Mouse (Mus musculus): ENCODE measurements around the gene Wnt5b. TPM values are rescaled to one million over a fixed set of nuclear protein-coding genes. Genes with fewer than 3 reads are reported as not detected.

The Wnt5b gene
- polyA plus RNA-seq, 1 experiment from 2014 or later, result 7.4 TPM

DNA sequence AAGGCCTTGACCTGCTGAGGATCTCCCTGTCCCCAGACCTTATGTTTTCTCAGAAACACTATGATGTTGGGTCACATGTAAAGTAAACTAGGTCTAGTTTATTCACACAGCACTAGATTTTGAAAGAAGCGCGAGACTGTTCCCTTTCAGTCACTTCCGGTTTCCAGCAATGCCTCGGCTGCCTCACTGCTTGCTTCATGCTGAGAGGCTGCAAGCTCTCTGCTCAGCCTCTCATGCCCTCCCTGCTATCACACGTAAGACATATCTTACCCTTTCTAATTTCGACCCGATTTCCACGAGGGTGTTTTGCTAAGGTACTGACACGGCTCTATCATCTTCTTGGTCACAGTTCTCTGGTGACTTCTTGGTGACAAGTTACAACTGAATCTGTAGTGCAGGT is 42.1 kb downstream of the Wnt5b start:
- Histone ChIP-seq H3K4me2 (ENCODE audit: low read length) (no peak overlapping the region), H3K9me3 (ENCODE audit: control insufficient read depth, low read length) (no peaks in the 10 kb centered on the region), H3K27ac (ENCODE audit: low read depth) (no peak overlapping the region), H3K4me3 (ENCODE audit: low read depth, low read length) (no peak overlapping the region), H3K4me1 (replicated peaks; ENCODE audit: control insufficient read depth, insufficient read depth, low read length) (no peaks in the 10 kb centered on the region), H3K27me3 (replicated peaks; ENCODE audit: control insufficient read depth, insufficient read depth, low read length) (no peaks in the 10 kb centered on the region), H3K36me3 (ENCODE audit: control insufficient read depth, insufficient read depth, low read length) (no peaks in the 10 kb centered on the region), H3K9ac (ENCODE audit: low read length) (no peak overlapping the region)
- no peak for DNase-seq (ENCODE audit: low spot score)
- ATAC-seq (replicated peaks; ENCODE audit: low FRiP score, low TSS enrichment, low read depth), result no peak
- 63% methylated on average over 9 of the region's 9 CpGs for WGBS

DNA sequence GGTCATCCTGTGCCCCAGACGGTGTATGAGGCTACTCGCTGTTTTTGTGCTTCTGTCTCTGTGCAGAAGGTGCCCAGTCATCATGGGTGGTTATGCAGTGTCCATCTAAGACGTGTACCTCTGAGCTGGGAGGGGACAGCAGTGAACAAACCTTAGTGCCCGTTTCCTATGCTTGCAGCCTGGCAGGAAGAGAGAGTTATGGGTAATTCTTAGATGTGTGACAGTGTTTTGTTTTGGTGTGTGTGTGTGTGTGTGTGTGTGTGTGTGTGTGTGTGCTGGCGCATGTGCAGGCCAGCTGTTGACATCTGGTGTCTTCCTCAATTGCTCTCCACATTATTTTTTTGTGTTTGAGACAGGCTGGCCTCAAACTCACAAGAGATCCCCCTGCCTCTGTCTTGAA is 44.1 kb downstream of the Wnt5b start:
- no peak for ATAC-seq (replicated peaks; ENCODE audit: low FRiP score, low TSS enrichment, low read depth)

DNA sequence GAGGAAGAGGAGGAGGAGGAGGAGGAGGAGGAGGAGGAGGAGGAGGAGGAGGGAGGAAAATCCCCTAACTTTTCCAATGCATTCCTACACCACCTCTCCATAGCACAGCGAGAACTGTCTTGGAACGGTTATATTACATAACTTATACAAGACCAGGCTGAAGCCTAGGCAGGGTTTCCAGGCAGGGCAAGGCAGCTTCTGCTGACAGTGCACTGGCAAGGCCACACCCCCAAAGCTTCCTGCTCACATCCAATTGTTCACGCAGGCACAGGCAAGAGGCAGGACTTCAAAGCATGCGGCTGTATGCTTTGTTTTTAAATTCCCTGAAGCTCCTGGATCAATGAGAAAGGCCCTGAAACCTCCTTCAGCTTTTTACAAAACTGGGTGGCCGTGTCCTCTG is 44.9 kb downstream of the Wnt5b start:
- Histone ChIP-seq H3K36me3 (ENCODE audit: control insufficient read depth, insufficient read depth, low read length) (no peaks in the 10 kb centered on the region), H3K27ac (ENCODE audit: low read depth) (no peak overlapping the region), H3K4me3 (ENCODE audit: low read depth, low read length) (no peak overlapping the region), H3K9me3 (ENCODE audit: control insufficient read depth, low read length) (no peaks in the 10 kb centered on the region), H3K4me1 (replicated peaks; ENCODE audit: control insufficient read depth, insufficient read depth, low read length) (no peaks in the 10 kb centered on the region), H3K4me2 (ENCODE audit: low read length) (no peak overlapping the region), H3K9ac (ENCODE audit: low read length) (no peak overlapping the region), H3K27me3 (replicated peaks; ENCODE audit: control insufficient read depth, insufficient read depth, low read length) (no peaks in the 10 kb centered on the region)
- DNase-seq (ENCODE audit: low spot score) (no peak), ATAC-seq (replicated peaks; ENCODE audit: low FRiP score, low TSS enrichment, low read depth) (peak; percentile 40; the same call in 1 of the 2 replicates)
- WGBS, result 9% methylated on average over 5 of the region's 5 CpGs

More for the DNA sequence above, 44.1 kb downstream of the Wnt5b start:
- no peak for DNase-seq (ENCODE audit: low spot score)
- Histone ChIP-seq H3K27ac (ENCODE audit: low read depth) (no peak overlapping the region), H3K27me3 (replicated peaks; ENCODE audit: control insufficient read depth, insufficient read depth, low read length) (no peaks in the 10 kb centered on the region), H3K4me2 (ENCODE audit: low read length) (no peak overlapping the region), H3K36me3 (ENCODE audit: control insufficient read depth, insufficient read depth, low read length) (no peaks in the 10 kb centered on the region), H3K9ac (ENCODE audit: low read length) (no peak overlapping the region), H3K4me1 (replicated peaks; ENCODE audit: control insufficient read depth, insufficient read depth, low read length) (no peaks in the 10 kb centered on the region), H3K9me3 (ENCODE audit: control insufficient read depth, low read length) (no peaks in the 10 kb centered on the region), H3K4me3 (ENCODE audit: low read depth, low read length) (no peak overlapping the region)
- WGBS, result 54% methylated on average over 5 of the region's 5 CpGs

DNA sequence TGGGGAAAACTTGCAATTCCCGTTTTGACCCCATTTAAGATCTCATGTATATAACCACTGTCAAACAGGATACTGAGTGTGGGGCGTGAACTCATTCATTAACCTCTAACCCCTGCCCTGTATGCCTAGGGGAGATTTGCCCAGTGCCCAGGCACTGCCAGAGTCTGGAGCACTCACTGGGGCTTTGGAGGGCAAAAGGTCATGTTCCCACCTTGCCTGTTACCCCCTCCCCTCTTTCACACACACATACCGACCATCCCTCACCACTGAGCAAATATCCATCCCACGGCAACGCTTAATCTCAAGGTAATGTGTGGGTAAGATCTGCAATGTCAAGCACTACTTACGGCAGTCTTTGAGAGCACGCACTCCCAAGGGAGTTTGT is 51.5 kb downstream of the Wnt5b start:
- Histone ChIP-seq H3K9me3 (ENCODE audit: control insufficient read depth, low read length) (no peaks in the 10 kb centered on the region), H3K27ac (ENCODE audit: low read depth) (no peak overlapping the region), H3K27me3 (replicated peaks; ENCODE audit: control insufficient read depth, insufficient read depth, low read length) (no peaks in the 10 kb centered on the region), H3K4me1 (replicated peaks; ENCODE audit: control insufficient read depth, insufficient read depth, low read length) (0 out of 2 replicates have a peak, but pooled peaks cover 4% of the 10 kb centered on the region), H3K36me3 (ENCODE audit: control insufficient read depth, insufficient read depth, low read length) (no peaks in the 10 kb centered on the region), H3K4me2 (ENCODE audit: low read length) (no peak overlapping the region), H3K9ac (ENCODE audit: low read length) (no peak overlapping the region), H3K4me3 (ENCODE audit: low read depth, low read length) (no peak overlapping the region)
- no peak for DNase-seq (ENCODE audit: low spot score)
- 42% methylated on average over 7 of the region's 7 CpGs for WGBS
- no peak for ATAC-seq (replicated peaks; ENCODE audit: low FRiP score, low TSS enrichment, low read depth)

DNA sequence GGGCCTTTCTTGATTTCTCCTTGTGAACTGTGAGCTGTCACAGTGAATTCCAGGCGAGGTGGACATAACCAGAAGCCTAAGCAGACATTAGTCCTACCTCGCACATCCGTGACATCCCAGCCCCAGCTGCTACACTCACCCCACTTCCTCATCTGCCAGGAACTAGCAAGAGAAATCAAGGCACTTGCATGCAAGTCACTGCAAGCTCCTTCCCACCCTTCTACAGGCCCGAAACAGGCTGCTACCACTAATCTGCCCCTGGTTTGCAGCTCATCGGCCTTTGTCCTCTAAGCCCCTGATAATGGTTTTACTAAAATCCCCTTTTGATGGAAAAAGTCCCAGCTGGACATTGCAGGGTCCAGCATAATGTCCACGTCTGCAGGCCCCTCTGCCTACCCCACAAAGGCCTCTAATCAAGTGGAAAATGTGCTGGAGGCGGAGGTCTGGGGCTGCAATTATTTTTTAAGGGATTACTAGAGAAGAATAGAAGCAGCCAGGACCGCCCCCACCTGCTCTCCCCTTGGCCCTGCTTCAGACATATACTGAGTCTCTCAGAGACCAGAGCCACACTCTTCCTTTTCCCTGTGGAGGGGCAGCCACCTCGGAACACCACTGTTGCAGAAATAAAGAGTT is 52.0 kb downstream of the Wnt5b start:
- 72% methylated on average over 9 of the region's 9 CpGs for WGBS
- no peak overlapping the region for H3K4me2 ChIP-seq (ENCODE audit: low read length)
- H3K27ac ChIP-seq (ENCODE audit: low read depth), result no peak overlapping the region
- DNase-seq (ENCODE audit: low spot score) (no peak), ATAC-seq (replicated peaks; ENCODE audit: low FRiP score, low TSS enrichment, low read depth) (no peak)
- no peaks in the 10 kb centered on the region for H3K27me3 ChIP-seq (replicated peaks; ENCODE audit: control insufficient read depth, insufficient read depth, low read length)
- H3K9ac ChIP-seq (ENCODE audit: low read length), result no peak overlapping the region
- H3K9me3 ChIP-seq (ENCODE audit: control insufficient read depth, low read length), result no peaks in the 10 kb centered on the region
- H3K4me1 ChIP-seq (replicated peaks; ENCODE audit: control insufficient read depth, insufficient read depth, low read length), result 0 out of 2 replicates have a peak, but pooled peaks cover 4% of the 10 kb centered on the region
- H3K4me3 ChIP-seq (ENCODE audit: low read depth, low read length), result no peak overlapping the region
- no peaks in the 10 kb centered on the region for H3K36me3 ChIP-seq (ENCODE audit: control insufficient read depth, insufficient read depth, low read length)

GRCm38 (mm10) chr6:119491006-119491405 is 53.1 kb downstream of the Wnt5b start:
- Histone ChIP-seq H3K4me2 (ENCODE audit: low read length) (peak overlapping the region; percentile 14; the same call in 1 of the 2 replicates), H3K27ac (ENCODE audit: low read depth) (no peak overlapping the region), H3K36me3 (ENCODE audit: control insufficient read depth, insufficient read depth, low read length) (no peaks in the 10 kb centered on the region), H3K9ac (ENCODE audit: low read length) (no peak overlapping the region), H3K4me1 (replicated peaks; ENCODE audit: control insufficient read depth, insufficient read depth, low read length) (0 out of 2 replicates have a peak, but pooled peaks cover 4% of the 10 kb centered on the region), H3K27me3 (replicated peaks; ENCODE audit: control insufficient read depth, insufficient read depth, low read length) (no peaks in the 10 kb centered on the region), H3K9me3 (ENCODE audit: control insufficient read depth, low read length) (no peaks in the 10 kb centered on the region), H3K4me3 (ENCODE audit: low read depth, low read length) (no peak overlapping the region)
- DNase-seq (ENCODE audit: low spot score) (no peak), ATAC-seq (replicated peaks; ENCODE audit: low FRiP score, low TSS enrichment, low read depth) (no peak)
- WGBS, result 64% methylated on average over 11 of the region's 11 CpGs

DNA sequence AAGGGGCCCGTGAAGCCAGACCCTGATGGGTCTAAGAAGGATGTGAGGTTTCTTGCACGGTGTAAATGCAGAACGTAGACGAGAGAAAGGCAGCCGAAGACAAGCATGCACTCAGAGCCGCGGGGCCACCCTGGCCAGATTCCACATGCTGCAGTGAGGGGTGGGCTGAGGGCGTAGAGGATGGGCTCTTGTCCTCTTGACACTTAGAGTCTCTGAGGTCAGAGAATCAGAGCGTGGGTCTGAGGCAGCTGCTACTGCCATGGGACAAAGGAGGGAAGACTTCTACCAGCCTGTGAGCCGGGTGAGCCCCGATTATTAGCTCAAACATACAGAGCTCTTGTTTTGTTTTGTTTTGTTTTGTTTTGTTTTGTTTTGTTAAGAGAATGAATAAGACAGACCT is 53.6 kb downstream of the Wnt5b start:
- H3K4me3 ChIP-seq (ENCODE audit: low read depth, low read length), result no peak overlapping the region
- H3K36me3 ChIP-seq (ENCODE audit: control insufficient read depth, insufficient read depth, low read length), result no peaks in the 10 kb centered on the region
- no peak overlapping the region for H3K27ac ChIP-seq (ENCODE audit: low read depth)
- peak overlapping the region; percentile 14; the same call in 1 of the 2 replicates for H3K4me2 ChIP-seq (ENCODE audit: low read length)
- H3K4me1 ChIP-seq (replicated peaks; ENCODE audit: control insufficient read depth, insufficient read depth, low read length), result peaks cover 6% of the 10 kb centered on the region; the same call in 1 of the 2 replicates
- ATAC-seq (replicated peaks; ENCODE audit: low FRiP score, low TSS enrichment, low read depth) (no peak), DNase-seq (ENCODE audit: low spot score) (no peak)
- H3K9ac ChIP-seq (ENCODE audit: low read length), result no peak overlapping the region
- H3K9me3 ChIP-seq (ENCODE audit: control insufficient read depth, low read length), result no peaks in the 10 kb centered on the region
- H3K27me3 ChIP-seq (replicated peaks; ENCODE audit: control insufficient read depth, insufficient read depth, low read length), result no peaks in the 10 kb centered on the region
- 40% methylated on average over 11 of the region's 11 CpGs for WGBS

DNA sequence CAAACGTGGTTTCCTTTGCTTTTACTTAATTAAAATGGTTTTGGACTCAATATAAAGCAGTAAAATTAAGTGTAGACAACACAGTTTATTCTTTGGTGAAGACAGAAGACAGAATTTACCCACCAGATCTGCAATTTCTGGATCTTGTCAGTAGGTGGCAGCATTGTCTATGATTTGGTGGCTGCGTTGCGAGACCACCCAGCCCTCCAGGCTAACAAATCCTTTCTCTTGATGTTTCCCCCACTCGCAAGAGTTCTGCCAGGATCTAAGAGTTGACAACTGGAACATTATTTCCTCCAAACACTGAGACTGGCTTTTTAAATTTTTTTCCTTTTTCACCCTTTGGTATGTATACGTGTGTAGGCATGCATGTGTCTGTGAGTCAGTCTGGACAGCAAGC is 54.4 kb downstream of the Wnt5b start:
- Histone ChIP-seq H3K27ac (ENCODE audit: low read depth) (no peak overlapping the region), H3K27me3 (replicated peaks; ENCODE audit: control insufficient read depth, insufficient read depth, low read length) (no peaks in the 10 kb centered on the region), H3K9me3 (ENCODE audit: control insufficient read depth, low read length) (no peaks in the 10 kb centered on the region), H3K4me2 (ENCODE audit: low read length) (no peak overlapping the region), H3K9ac (ENCODE audit: low read length) (no peak overlapping the region), H3K4me1 (replicated peaks; ENCODE audit: control insufficient read depth, insufficient read depth, low read length) (peaks cover 14% of the 10 kb centered on the region; the same call in 1 of the 2 replicates), H3K4me3 (ENCODE audit: low read depth, low read length) (no peak overlapping the region), H3K36me3 (ENCODE audit: control insufficient read depth, insufficient read depth, low read length) (no peaks in the 10 kb centered on the region; the same call in 1 of the 2 replicates)
- WGBS, result 9% methylated on average over 5 of the region's 5 CpGs
- no peak for ATAC-seq (replicated peaks; ENCODE audit: low FRiP score, low TSS enrichment, low read depth)
- peak; percentile 79 for DNase-seq (ENCODE audit: low spot score)

- Histone ChIP-seq H3K4me3 (ENCODE audit: low read depth, low read length) (no peak overlapping the region), H3K4me2 (ENCODE audit: low read length) (no peak overlapping the region), H3K27ac (ENCODE audit: low read depth) (no peak overlapping the region), H3K27me3 (replicated peaks; ENCODE audit: control insufficient read depth, insufficient read depth, low read length) (no peaks in the 10 kb centered on the region), H3K36me3 (ENCODE audit: control insufficient read depth, insufficient read depth, low read length) (peaks cover 7% of the 10 kb centered on the region), H3K9me3 (ENCODE audit: control insufficient read depth, low read length) (no peaks in the 10 kb centered on the region), H3K9ac (ENCODE audit: low read length) (no peak overlapping the region), H3K4me1 (replicated peaks; ENCODE audit: control insufficient read depth, insufficient read depth, low read length) (peaks cover 28% of the 10 kb centered on the region)
- DNase-seq (ENCODE audit: low spot score), result no peak
- no peak for ATAC-seq (replicated peaks; ENCODE audit: low FRiP score, low TSS enrichment, low read depth)
- WGBS, result 91% methylated on average over 9 of the region's 9 CpGs
These were observed 56.5 kb downstream of the Wnt5b start for GRCm38 (mm10) chr6:119487619-119488018.
